8 mouse cellular contexts compared by ENCODE assay signal in the genomic region with DNA sequence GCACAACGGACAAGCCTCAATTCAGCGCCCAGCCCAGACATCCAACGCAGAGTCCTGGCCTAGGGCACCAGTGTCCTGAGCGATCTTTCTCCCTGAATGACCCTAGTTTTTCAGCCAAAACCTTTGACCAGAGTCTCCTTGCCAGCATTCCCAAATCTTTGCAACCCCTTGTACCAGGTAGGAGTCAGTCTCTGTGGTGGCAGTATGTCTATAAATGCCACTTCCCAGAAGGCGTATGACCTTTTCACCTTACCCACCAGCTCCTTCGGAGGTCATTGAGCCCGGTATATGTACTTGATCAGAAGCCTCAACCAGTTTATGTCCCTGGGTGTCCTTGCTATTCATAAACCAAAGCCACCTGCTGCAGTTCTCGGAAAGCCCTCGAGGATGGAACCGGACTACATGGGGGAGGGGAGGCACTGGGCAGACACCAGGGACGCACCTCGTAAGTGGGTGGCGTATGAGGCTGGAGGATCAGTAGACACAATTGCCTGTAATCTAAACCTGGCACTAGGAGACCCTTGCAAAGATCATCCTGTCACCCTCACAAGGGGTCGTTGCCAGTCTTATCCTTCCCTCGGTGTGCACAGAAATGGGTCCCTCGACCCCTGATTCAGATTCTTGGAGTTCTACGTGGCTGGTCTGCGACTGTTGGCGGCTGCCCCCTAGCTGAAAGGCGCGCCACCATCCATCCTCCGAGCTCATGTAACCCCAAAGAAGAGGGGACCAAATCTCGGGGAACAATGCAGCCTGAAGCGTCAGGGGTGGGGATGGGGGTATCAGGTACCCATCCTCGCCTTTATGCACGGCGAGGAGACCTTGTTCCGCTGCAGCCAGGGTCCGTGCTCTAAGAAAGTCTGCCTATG. TPM values are rescaled to one million over a fixed set of nuclear protein-coding genes. Genes with fewer than 3 reads are reported as not detected.
DNase-seq lines count a peak whose midpoint lies in the region; ATAC-seq and TF ChIP-seq lines count a peak whose summit lies in the region.

No protein-coding gene starts in this region.

- WGBS in forebrain, embryonic 16.5 days: under 1% methylated on average over 29 of the region's 29 CpGs
- under 1% methylated on average over 29 of the region's 29 CpGs for WGBS in lung, embryonic 15.5 days

- no peaks in the 10 kb centered on the region for H3K9me3 ChIP-seq in E14TG2a.4 (ENCODE audit: low read length)
- no peaks in the 10 kb centered on the region for H3K9me3 ChIP-seq in forebrain, embryonic 16.5 days (ENCODE audit: control insufficient read depth, low read length)
- no peaks in the 10 kb centered on the region for H3K9me3 ChIP-seq in lung, embryonic 15.5 days

- peaks cover 31% of the 10 kb centered on the region for H3K4me1 ChIP-seq in E14TG2a.4 (replicated peaks; ENCODE audit: low read depth, low read length)
- H3K4me1 ChIP-seq in forebrain, embryonic 16.5 days (replicated peaks; ENCODE audit: control insufficient read depth, insufficient read depth, low read length): peaks cover 29% of the 10 kb centered on the region
- H3K4me1 ChIP-seq in lung, embryonic 15.5 days: peaks cover 32% of the 10 kb centered on the region

- peak overlapping the region; percentile 81 for H3K4me3 ChIP-seq in E14TG2a.4 (replicated peaks; ENCODE audit: low read length)
- H3K4me3 ChIP-seq in forebrain, embryonic 16.5 days (replicated peaks; ENCODE audit: low read length): peak overlapping the region; percentile 56
- peak overlapping the region; percentile 76 for H3K4me3 ChIP-seq in lung, embryonic 15.5 days

- peaks cover 68% of the 10 kb centered on the region for H3K27me3 ChIP-seq in E14TG2a.4 (ENCODE audit: insufficient read depth, low read length)
- no peaks in the 10 kb centered on the region for H3K27me3 ChIP-seq in forebrain, embryonic 16.5 days (replicated peaks; ENCODE audit: control insufficient read depth, insufficient read depth, low read length)
- H3K27me3 ChIP-seq in lung, embryonic 15.5 days: no peaks in the 10 kb centered on the region

- H3K4me2 ChIP-seq in forebrain, embryonic 16.5 days (ENCODE audit: low read length): peak overlapping the region; percentile 90
- peak overlapping the region; percentile 99 for H3K4me2 ChIP-seq in lung, embryonic 15.5 days

- peak overlapping the region; percentile 97 for H3K27ac ChIP-seq in forebrain, embryonic 16.5 days (ENCODE audit: low read length)
- H3K27ac ChIP-seq in lung, embryonic 15.5 days: peak overlapping the region; percentile 96

- peak; percentile 61 for ATAC-seq in forebrain, embryonic 16.5 days
- peak; percentile 29; the same call in 1 of the 2 replicates for ATAC-seq in lung, embryonic 15.5 days (ENCODE audit: borderline replicate concordance, extremely low read depth, low FRiP score, low TSS enrichment)

- no peaks in the 10 kb centered on the region for H3K36me3 ChIP-seq in E14TG2a.4 (ENCODE audit: insufficient read depth, low read length)
- no peaks in the 10 kb centered on the region for H3K36me3 ChIP-seq in forebrain, embryonic 16.5 days (ENCODE audit: control insufficient read depth, insufficient read depth)
- H3K36me3 ChIP-seq in lung, embryonic 15.5 days: no peaks in the 10 kb centered on the region

- DNase-seq in cerebellum, adult 11 months: peak; percentile 6
- DNase-seq in heart, postnatal 4 days: peak; percentile 81
- DNase-seq in layer of hippocampus, adult 8-10 months (ENCODE audit: low spot score in 2 of 2): peak; percentile 64 to 78
- peak; percentile 13 for DNase-seq in ovary, adult 18-20 months (ENCODE audit: low spot score)
- DNase-seq in thymus, postnatal 14 days: peak; percentile 79

- H3K9ac ChIP-seq in forebrain, embryonic 16.5 days (replicated peaks; ENCODE audit: low read depth, low read length): peak overlapping the region; percentile 70
- peak overlapping the region; percentile 89 for H3K9ac ChIP-seq in lung, embryonic 15.5 days

- TF ChIP-seq CTCF in E14TG2a.4 (conservative IDR thresholded peaks at IDR 0.05; ENCODE audit: low read length): 0 out of 2 replicates have a peak, but pooled peaks have one; percentile 6

RNA-seq across cellular contexts. Expression of gene Nrp1, which starts 0.6 kb away (rescaled TPM):
- polyA plus RNA-seq in forebrain, embryonic 16.5 days (2015; fragmentation: Nextera tagmentation; extraction: Ambion mirVana): 143 and 164 TPM in 2 replicates
- total RNA-seq in heart, postnatal 4 days (2021): 100 to 1,000 TPM; 153 to 156 TPM
- total RNA-seq in layer of hippocampus, adult 8-10 months (2022): 100 to 1,000 TPM in 2 of 4 experiments, 10 to 100 TPM in 2; 89.8 to 108 (median 101) TPM
- polyA plus RNA-seq in lung, embryonic 15.5 days (2015; fragmentation: Nextera tagmentation; extraction: Ambion mirVana): 120 and 133 TPM in 2 replicates

Comparison
In these comparisons a context has a peak if more than half of its experiments do, and no peak if none do; other contexts are left out.
1. Peak in every context shown above with its lines: DNase-seq, ATAC-seq, H3K4me3 ChIP-seq and H3K27ac ChIP-seq.
2. DNase-seq: peak in every context shown above with its lines; median percentile 81 in heart, postnatal 4 days; 79 in thymus, postnatal 14 days; 71 in layer of hippocampus, adult 8-10 months; 13 in ovary, adult 18-20 months; 6 in cerebellum, adult 11 months.